Mouse (Mus musculus): Measurements from ENCODE around the gene Olfr1419. TPM values are rescaled to one million over a fixed set of nuclear protein-coding genes. Genes with fewer than 3 reads are reported as not detected.

The Olfr1419 gene
- not detected for polyA plus RNA-seq (2014; fragmentation: Illumina TruSeq; extraction: RNeasy Lipid Tissue Mini Kit (QIAGEN cat#74804); ENCODE audit: low read depth, low replicate concordance)

DNA sequence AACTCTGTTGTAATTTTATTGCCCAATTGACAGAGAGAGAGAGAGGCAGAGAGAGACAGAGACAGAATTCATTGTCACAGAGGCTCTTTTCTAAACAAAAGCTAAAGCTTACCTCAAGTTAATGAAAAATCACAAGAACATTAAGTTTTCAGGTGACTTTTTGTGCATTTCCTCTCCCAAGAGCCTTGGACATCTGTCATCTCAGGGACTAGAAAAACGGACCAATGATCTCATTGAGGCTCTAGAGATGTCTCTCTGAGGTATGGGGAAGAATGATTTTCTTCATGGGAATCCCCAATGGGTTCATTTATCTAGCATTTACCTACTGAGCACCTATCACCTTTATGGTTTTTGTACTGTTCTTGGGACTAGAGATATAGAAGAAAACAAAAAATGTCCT is at the start of gene Olfr1419:
Olfr1419 (minus strand) TSS at position 101 of the 400 bp plus-strand sequence.

DNA sequence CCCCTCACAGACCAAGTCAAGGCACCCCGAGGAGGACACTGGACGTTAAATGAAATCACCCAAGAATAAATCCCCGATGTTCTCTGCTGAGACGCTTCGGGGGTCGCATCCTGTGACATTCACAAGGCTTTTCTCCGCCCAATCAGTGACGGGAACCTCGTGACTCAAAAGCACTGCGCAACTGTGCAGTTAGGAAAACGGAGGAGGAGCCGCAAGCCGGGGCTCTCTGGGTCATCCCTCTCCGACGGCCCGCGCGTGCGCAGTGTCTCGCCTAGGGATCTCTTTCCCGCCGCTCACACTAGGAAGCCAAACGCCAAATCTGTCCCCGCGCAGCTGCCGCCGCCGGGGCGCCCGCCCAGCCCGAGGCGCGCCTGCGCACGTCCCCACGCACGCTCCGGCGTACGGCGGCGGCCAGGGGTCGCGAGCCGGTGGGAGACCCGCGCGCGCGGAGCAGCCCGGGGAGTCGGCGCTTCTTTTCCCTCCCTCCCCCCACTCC is 37.2 kb upstream of the Olfr1419 start, which contains the start of gene Patl1:
Patl1 (plus strand) TSS at position 363 of the 496 bp plus-strand sequence.

DNA sequence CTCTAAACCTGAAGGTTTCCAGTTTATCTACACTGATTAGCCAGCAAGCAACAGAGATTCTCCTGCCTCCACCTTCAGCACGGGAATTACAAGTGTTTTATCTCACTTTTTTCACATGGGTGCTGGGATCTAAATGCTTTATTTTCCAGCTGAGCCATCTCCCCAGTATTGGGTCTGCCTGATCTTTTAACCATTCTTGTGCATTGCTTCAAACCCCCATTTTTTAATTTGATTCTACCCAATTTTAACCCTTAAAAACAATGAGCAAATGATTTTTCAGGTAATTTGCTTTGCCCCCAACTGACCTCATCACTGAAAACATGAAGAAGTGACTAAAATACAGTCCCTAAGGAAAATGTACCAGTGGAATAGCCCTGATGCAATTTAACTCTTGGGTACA is 11.4 kb upstream of the Olfr1419 start, which contains the start of gene Olfr1420:
Olfr1420 (plus strand) TSS at position 301 of the 400 bp plus-strand sequence.

GRCm38 (mm10) chr19:11860966-11861365 is 13.9 kb downstream of the Olfr1419 start, which contains the start of gene Olfr1418:
Olfr1418 (minus strand) TSS chr19:11861066.

DNA sequence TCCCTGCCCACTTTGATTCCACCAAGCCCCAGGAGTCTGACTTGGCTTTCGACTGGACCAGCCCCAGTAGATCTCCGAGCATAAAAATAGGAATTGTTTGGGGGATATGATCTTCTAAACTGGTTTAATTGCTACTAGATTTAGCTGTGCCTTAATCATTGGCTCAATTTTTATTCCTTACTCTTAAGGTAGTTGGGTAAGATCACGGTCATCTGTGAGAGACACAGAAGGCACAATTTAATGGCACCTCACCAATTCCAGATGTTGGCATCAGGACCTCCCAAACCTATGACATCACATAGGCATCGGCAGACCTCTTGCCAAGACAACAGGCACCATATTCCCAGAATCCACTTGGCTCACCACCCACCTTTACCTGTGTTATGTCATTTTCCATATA is 35.8 kb downstream of the Olfr1419 start, which contains the start of gene Olfr1417:
Olfr1417 (minus strand) TSS at position 101 of the 400 bp plus-strand sequence.

GRCm38 (mm10) chr19:11819143-11819700 is 55.7 kb downstream of the Olfr1419 start, which contains the start of gene Stx3:
Stx3 (minus strand) TSS chr19:11819403.

Other genes with a start within 250 kb of the Olfr1419 start
- gene Ms4a3, start 234.3 kb downstream of the Olfr1419 start, polyA plus RNA-seq (2014; fragmentation: Illumina TruSeq; extraction: RNeasy Lipid Tissue Mini Kit (QIAGEN cat#74804); ENCODE audit: low read depth, low replicate concordance), result not detected
- gene Oosp2, start 214.5 kb downstream of the Olfr1419 start, polyA plus RNA-seq (2014; fragmentation: Illumina TruSeq; extraction: RNeasy Lipid Tissue Mini Kit (QIAGEN cat#74804); ENCODE audit: low read depth, low replicate concordance), result not detected
- gene Oosp1, start 184.0 kb downstream of the Olfr1419 start, polyA plus RNA-seq (2014; fragmentation: Illumina TruSeq; extraction: RNeasy Lipid Tissue Mini Kit (QIAGEN cat#74804); ENCODE audit: low read depth, low replicate concordance), result not detected
- gene Oosp3, start 178.1 kb downstream of the Olfr1419 start, polyA plus RNA-seq (2014; fragmentation: Illumina TruSeq; extraction: RNeasy Lipid Tissue Mini Kit (QIAGEN cat#74804); ENCODE audit: low read depth, low replicate concordance), result not detected
- not detected for gene Gif, start 127.6 kb downstream of the Olfr1419 start, polyA plus RNA-seq (2014; fragmentation: Illumina TruSeq; extraction: RNeasy Lipid Tissue Mini Kit (QIAGEN cat#74804); ENCODE audit: low read depth, low replicate concordance)
- gene Mrpl16, start 104.7 kb downstream of the Olfr1419 start, polyA plus RNA-seq (2014; fragmentation: Illumina TruSeq; extraction: RNeasy Lipid Tissue Mini Kit (QIAGEN cat#74804); ENCODE audit: low read depth, low replicate concordance), result 54.7 TPM
- gene Stx3, start 55.7 kb downstream of the Olfr1419 start, polyA plus RNA-seq (2014; fragmentation: Illumina TruSeq; extraction: RNeasy Lipid Tissue Mini Kit (QIAGEN cat#74804); ENCODE audit: low read depth, low replicate concordance), result 54.3 TPM
- gene Olfr1417, start 35.9 kb downstream of the Olfr1419 start, polyA plus RNA-seq (2014; fragmentation: Illumina TruSeq; extraction: RNeasy Lipid Tissue Mini Kit (QIAGEN cat#74804); ENCODE audit: low read depth, low replicate concordance), result not detected
- gene Olfr1418, start 14.0 kb downstream of the Olfr1419 start, polyA plus RNA-seq (2014; fragmentation: Illumina TruSeq; extraction: RNeasy Lipid Tissue Mini Kit (QIAGEN cat#74804); ENCODE audit: low read depth, low replicate concordance), result not detected
- gene Olfr1420, start 11.5 kb upstream of the Olfr1419 start, polyA plus RNA-seq (2014; fragmentation: Illumina TruSeq; extraction: RNeasy Lipid Tissue Mini Kit (QIAGEN cat#74804); ENCODE audit: low read depth, low replicate concordance), result not detected
- gene Patl1, start 37.3 kb upstream of the Olfr1419 start, polyA plus RNA-seq (2014; fragmentation: Illumina TruSeq; extraction: RNeasy Lipid Tissue Mini Kit (QIAGEN cat#74804); ENCODE audit: low read depth, low replicate concordance), result 23.9 TPM
- 36.7 TPM for gene Osbp, start 90.8 kb upstream of the Olfr1419 start, polyA plus RNA-seq (2014; fragmentation: Illumina TruSeq; extraction: RNeasy Lipid Tissue Mini Kit (QIAGEN cat#74804); ENCODE audit: low read depth, low replicate concordance)
- gene Olfr1423, start 166.2 kb upstream of the Olfr1419 start, polyA plus RNA-seq (2014; fragmentation: Illumina TruSeq; extraction: RNeasy Lipid Tissue Mini Kit (QIAGEN cat#74804); ENCODE audit: low read depth, low replicate concordance), result not detected
- gene Olfr1424, start 187.6 kb upstream of the Olfr1419 start, polyA plus RNA-seq (2014; fragmentation: Illumina TruSeq; extraction: RNeasy Lipid Tissue Mini Kit (QIAGEN cat#74804); ENCODE audit: low read depth, low replicate concordance), result not detected
- gene Olfr1425, start 202.6 kb upstream of the Olfr1419 start, polyA plus RNA-seq (2014; fragmentation: Illumina TruSeq; extraction: RNeasy Lipid Tissue Mini Kit (QIAGEN cat#74804); ENCODE audit: low read depth, low replicate concordance), result not detected
- gene Olfr1426, start 216.9 kb upstream of the Olfr1419 start, polyA plus RNA-seq (2014; fragmentation: Illumina TruSeq; extraction: RNeasy Lipid Tissue Mini Kit (QIAGEN cat#74804); ENCODE audit: low read depth, low replicate concordance), result not detected
- gene Olfr1427, start 228.2 kb upstream of the Olfr1419 start, polyA plus RNA-seq (2014; fragmentation: Illumina TruSeq; extraction: RNeasy Lipid Tissue Mini Kit (QIAGEN cat#74804); ENCODE audit: low read depth, low replicate concordance), result not detected
- not detected for gene Olfr1428, start 240.8 kb upstream of the Olfr1419 start, polyA plus RNA-seq (2014; fragmentation: Illumina TruSeq; extraction: RNeasy Lipid Tissue Mini Kit (QIAGEN cat#74804); ENCODE audit: low read depth, low replicate concordance)
- gene Olfr76, start 248.1 kb upstream of the Olfr1419 start, polyA plus RNA-seq (2014; fragmentation: Illumina TruSeq; extraction: RNeasy Lipid Tissue Mini Kit (QIAGEN cat#74804); ENCODE audit: low read depth, low replicate concordance), result not detected

All from kidney, adult 10 weeks (tissue).